Mouse (Mus musculus) spleen, adult 12 weeks (tissue): ENCODE data around the gene Mob1b.
"Not testable (repeated sequence)": the region's sequence is repeated elsewhere in the genome, so short reads cannot be mapped to it uniquely, and the experiment has no call there.

ENCODE experiments used
- DNase-seq: peaks from one replicate; pipeline ENCODE4 v3.0.0; 2022; ENCODE audit warnings: low spot score

Gene Mob1b

DNA sequence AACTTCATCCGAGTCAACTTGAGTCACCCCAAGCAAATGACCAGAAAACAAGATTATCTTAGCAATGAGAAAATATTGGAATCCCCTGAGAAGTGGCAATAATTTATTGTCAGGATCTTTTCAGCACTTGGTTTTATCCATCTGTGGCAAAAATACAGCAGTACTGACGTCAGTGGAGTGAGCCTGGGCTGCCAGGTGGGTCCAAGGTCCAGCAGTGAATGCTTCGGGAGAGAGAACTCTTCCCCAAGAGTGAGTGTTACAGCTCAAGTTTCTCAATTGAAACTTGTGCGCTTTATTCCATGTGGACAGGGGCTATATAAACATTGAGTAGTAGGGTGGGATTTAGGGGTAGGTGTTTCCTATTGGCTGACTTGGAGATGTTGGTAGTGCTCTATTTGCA lies 18.6 kb upstream of the Mob1b start:
- no peak for DNase-seq

DNA sequence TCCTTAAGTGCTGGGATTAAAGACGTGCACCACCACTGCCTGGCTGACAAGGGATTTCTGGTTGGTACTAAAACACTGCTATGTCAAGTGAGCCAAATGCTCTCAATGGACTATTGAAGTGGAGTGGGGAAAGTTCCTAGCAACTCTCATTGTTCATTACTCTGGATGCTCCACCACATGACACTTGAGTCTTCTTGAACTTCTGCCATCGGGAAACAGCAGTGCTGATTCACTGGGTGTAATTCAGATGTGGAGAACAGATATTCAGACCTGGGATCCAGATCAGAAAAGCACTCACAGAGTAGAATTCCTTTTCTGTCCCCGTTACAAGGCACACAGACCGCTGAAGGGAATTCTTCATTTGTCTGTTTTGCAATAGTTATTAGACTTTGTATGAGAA lies 17.1 kb upstream of the Mob1b start:
- DNase-seq: no peak

DNA sequence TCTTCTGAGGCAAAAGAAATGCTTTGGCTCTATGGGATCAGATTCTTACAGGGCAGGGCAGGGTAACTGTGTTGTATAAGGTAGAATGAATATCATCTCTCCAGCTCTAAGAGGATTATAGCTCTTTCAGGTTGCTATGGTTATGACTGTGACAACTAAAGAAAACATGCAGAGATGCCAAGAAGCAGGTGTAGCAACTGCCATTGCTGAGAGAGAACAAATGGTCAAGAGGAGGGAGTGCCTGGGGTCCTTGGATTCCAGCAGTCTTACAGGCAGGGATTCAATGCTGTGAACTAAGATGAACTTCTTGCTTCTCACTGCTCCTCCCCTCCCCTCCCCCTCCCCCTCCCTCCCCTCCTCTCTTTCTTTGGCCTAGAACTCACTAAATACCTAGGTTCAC lies 9.5 kb upstream of the Mob1b start:
- DNase-seq: no peak

DNA sequence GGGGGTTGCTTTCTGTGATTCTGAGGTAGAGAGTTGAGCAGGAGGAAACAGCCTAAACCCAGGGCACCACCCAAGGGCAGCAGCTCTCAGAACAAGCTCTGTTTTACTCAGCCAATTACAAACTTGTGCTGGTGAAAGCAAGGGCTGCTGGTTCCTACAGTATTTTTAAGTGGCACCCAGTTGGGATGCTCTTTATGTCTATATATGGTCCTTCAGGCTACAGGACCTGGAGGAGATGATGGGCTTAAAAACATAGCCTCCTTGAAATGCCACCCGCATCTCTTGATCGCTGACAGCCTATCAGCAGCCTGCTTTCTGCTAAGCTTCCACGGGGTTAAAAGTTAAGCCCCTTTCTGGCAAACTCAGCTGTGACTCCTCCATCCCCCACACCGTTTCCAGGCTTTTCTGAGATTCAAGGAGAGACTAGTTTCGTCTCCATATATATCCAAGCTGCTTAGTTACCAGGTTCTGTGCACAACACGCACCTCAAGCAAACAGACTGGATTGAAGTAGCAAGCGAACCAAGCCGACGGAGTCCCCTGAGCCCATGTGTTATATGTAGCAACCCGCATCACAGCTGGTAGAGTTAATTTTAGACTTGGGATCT lies 8.9 kb upstream of the Mob1b start:
- DNase-seq: no peak

DNA sequence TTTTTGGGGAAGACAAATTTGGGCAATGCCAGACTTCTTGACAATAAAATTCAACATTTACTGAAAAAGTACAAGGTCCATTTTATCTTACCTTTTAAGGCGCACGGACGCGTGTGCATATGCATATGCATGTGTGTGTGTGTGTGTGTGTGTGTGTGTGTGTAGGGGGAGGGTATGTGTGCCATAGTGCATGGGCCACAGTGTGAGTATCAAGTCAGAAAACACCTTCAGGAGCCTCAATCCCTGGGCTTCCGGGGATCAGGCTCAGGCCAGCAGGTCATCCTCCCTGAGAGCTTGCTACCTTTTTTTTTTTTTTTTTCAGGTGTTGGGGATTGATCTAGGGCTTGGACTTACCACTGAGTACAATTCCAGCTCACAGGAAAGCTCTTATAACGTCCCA lies 8.3 kb upstream of the Mob1b start:
- no peak for DNase-seq

DNA sequence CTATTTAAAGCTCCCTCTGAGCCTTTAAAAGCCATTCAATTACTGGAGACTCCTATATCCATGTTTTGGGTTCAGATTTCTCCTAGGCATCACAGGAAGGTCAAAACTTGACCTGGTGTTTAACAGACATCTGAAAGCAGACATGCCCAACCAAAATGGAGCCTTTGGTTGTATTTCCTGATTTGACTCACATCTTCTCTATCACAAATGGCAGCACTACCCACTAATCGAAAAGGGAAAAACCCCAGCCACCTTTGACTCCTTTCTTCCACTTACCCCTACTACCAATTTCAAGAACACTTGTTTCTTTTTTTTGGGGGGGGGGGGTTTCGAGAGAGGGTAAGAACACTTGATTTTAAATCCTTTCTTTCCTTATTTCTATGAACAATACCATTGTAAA lies 3.7 kb upstream of the Mob1b start:
- DNase-seq: no peak

DNA sequence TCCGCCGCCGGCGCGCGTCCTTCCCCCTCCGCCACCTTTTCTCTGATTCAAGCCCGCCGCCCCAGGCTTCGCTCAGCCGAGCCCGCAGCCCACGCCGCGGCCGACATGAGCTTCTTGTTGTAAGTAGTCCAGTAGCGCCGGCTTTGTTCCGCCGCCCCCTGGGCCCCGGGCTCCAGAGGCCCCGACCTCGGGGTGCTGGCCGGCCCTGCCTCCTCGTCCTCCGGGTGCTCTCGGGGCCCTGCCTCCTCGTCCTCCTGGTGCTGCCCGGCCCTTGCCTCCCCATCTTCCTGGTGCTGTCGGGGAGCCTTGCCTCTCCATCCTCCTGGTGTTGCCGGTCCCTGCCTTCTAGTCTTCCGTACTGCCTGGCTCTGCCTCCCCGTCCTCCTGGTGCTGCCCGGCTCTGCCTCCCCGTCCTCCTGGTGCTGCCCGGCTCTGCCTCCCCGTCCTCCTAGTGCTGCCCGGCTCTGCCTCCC lies 384 bp downstream of the Mob1b start:
- DNase-seq: no peak

DNA sequence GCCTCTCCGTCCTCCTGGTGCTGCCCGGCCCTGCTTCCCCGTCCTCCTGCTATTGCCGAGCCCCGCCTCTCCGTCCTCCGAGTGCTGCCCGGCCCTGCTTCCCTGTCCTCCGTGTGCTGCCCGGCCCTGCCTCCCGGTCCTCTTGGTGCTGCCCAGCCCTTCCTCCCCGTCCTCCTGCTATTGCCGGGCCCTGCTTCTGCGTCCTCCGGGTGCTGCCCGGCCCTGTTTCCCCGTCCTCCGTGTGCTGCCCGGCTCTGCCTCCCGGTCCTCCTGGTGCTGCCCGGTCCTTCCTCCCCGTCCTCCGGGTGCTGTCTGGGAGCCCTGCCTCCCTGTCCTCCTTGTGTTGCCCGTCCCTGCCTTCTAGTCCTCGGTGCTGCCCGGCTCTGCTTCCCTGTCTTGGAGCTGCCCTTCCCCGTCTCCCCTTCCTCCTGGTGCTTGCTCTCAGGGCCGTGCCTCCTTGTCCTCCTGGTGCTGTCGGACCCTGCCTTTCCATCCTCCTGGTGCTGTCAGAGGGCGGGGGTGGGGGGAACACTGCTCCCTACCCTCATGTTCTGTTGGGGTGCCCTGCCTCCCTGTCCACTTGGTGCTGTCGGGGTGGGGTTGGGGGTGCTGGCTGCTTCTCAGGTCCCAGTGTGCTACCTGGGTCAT lies 1.0 kb downstream of the Mob1b start:
- peak; percentile 40 for DNase-seq

DNA sequence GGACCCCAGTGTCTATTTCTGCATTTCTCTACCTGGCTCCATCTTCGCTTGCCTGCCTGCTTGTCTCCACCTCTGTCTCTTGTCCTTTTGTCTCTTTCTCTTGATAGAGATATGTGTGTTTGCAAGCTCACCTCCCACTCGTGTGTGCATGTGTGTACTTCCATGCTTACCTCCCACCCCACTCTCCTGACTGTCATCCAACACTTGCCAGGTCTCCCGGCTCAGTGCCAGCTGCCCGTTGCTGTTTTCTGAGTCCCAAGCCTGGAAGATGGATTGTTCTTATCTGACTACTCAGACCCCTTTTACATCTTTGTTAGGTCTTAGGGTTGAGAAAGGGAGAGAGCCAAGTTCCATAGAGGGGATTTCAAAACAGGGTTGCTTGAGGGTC lies 1.6 kb downstream of the Mob1b start:
- DNase-seq: no peak

DNA sequence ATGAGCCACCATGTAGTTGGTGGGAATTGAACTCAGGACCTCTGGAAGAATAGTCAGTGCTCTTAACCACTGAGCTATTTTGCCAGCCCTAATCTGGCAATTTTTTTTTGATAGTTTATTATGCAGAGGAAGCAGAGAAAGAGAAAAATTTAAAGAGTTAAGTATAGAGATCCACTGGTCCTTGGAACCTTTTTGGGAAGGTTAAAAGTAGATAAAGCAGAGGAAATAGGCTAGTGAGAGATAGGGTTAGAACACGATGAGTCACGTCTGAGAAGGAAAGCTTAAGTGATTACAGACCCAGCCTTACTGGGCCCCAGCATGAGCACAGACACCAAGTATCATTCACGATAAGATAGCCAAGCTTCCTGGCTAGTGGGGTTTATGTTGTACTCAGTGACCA lies 3.4 kb downstream of the Mob1b start:
- DNase-seq: no peak

DNA sequence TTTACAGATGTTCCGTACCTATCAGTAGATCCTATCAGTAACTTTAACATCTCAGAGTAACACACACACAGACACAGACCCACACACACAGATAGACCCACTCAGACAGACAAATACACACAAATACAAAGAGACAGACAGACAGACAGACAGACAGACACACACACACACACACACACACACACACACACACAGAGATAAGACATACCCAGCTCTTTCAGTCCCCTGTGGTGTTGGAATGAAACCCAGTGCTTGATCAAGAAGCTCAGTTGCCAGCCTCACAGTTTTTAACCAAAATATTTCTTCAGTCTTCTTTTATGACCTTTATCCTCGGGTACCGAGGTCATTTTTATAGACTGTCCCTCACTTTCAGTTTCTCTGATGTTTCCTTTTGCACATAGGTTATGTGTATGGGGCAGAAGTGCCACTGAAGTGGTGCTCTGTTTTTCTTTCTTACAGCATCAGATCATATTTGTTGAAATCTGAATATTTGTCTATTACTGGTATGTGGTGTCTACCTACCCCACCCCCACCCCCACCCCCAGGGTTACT lies 7.0 kb downstream of the Mob1b start:
- no peak for DNase-seq

DNA sequence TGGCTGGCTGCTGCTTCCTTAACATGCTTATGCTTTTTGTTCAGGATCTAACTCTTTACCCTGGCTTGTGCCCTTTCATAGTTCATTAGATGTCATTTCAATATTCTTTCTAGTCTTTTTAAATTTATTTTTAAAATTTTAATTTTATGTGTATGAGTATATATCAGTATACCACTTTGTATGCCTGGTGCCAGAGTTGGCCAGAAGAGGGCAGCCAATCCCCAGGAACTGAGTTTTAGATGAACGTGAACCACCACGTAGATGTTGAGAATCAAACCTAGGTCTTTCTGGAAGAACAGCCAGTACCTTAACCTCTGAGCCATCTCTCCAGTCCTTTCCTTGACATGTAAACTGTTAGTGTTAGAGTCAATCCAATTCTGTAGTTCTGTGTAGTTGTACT lies 14.1 kb downstream of the Mob1b start:
- peak; percentile 31 for DNase-seq

DNA sequence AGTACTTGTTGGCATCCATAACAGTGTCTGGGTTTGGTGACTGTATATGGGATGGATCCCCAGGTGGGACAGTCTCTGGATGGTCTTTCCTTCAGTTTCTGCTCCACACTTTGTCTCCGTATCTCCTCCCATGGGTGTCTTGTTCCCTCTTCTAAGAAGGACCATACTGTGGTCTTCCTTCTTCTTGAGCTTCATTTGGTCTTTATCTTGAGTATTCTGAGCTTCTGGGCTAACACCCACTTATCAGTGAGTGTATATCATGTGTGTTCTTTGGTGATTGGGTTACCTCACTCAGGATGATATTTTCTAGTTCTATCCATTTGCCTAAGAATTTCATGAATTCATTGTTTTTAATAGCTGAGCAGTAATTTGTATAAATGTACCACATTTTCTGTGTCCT lies 20.4 kb downstream of the Mob1b start:
- not testable (repeated sequence) for DNase-seq

DNA sequence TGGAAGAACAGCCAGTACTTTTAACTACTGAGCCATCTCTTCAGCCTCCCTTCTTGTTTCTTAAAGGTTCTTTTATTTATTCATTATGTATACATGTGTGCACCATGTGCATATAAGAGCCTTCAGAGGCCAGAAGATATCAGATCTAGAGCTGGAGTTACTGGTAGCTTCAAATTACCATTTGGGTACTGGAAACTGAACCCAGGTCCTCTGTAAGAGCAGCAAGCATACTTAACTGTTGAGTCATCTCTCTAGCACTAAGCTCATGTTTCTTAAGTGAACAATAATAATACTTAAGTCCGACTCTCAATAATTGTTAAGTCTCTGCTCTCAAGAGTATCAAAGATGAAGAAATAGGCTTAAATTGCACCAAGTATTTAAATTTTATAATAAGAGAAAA lies 27.1 kb downstream of the Mob1b start:
- DNase-seq: no peak

DNA sequence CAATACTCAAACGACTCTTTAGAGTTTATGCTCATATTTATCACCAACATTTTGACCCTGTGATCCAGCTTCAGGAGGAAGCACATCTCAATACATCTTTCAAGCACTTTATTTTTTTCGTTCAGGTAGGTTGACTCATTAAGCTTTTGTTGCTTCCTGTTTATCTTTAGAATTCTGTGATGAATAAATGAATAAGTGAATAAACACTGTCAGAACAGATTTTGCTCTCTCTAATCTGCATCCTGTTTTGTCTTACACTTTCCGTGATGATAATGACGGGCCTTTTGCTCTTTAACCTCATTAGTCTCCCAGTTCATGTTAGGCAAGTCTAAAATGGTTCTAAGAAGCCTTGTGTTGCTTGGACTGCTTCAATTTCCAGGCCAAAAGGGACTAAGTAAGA lies 32.5 kb downstream of the Mob1b start:
- DNase-seq: no peak

DNA sequence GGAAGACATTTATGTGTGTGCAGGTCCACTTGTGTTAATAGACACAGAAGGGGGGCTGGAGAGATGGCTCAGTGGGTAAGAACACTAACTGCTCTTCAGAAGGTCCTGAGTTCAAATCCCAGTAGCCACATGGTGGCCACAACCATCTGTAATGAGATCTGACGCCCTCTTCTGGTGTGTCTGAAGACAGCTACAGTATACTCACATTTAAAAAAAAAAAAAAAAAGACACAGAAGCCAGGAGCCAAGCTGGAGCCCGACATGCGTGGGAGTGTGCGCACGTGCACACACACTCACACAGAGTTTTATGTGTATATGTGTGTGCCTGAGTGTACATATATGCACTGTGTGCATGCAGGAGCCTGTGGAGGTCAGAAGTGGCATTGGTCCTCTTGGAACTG lies 42.0 kb downstream of the Mob1b start:
- no peak for DNase-seq

DNA sequence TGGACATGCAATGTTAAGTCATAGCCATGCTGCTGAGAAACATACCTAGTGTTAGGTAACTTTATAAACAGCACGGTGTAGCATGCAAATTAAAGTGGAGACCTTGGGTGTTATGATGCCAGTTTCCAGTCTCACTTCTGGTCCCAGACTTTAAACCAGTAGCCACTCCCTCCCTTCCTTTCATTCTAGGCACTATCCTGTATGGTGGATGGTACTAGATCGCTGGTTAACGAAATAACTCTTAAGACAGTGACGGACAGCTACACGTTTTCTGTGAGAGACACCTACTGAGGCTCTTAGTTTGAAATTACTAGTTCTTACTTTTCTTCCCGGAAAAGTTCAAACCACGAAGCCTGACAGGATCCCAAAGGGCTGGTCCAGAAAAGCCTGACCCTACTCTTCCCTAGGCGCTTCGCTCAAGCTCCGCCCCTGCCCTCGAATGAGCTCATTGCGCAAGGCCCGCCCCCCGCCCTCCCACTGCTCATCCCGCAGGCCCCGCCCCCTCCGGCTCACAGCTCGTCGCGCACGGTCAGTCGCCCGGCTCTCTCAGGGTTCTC lies 43.9 kb downstream of the Mob1b start:
- DNase-seq: no peak

DNA sequence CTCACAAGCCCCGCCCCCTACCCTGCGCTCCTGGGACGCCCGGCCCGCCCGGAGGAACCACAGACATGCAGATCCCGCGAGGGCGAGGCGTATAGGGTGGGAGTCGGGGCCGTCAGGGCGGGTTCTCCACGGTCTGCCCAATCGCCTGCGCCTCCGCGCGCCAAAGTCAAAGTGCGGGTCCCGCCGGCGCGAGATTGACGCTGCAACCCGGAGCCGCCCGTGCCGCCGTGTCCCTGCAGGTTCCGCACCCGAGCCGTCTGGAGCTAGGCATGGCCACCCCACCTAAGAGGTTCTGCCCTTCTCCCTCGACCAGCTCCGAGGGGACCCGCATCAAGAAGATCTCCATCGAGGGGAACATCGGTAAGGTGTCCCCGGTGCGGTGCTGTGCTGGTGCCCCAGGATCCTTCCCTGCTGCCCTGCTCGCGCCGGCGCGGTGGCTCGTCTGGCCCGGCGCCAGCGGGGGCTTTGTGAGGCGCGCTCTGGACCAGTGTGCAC lies 44.4 kb downstream of the Mob1b start, which contains the start of gene Dck:
TSS of gene Dck (plus strand) at position 10 of the 495 bp plus-strand sequence.
- DNase-seq: peak; percentile 97

DNA sequence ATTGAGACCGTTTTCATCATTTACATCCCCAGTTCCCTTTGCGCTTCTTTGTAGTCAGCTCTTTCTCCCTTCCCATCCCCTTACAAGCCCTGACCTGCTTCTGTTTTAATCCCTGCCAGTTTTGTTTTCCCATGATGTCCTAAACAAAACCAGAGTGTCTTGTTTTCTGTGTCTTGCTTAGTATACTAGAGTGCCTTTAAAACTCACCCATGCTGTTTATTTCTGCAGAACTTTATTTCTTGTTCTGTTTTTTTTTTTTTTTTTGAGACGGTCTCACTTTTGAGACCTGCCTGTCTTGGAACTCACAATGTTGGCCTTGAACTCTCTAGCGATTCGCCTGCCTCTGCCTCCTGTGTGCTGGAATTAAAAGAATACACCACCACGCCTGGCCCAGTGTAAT lies 44.9 kb downstream of the Mob1b start:
- DNase-seq: no peak

DNA sequence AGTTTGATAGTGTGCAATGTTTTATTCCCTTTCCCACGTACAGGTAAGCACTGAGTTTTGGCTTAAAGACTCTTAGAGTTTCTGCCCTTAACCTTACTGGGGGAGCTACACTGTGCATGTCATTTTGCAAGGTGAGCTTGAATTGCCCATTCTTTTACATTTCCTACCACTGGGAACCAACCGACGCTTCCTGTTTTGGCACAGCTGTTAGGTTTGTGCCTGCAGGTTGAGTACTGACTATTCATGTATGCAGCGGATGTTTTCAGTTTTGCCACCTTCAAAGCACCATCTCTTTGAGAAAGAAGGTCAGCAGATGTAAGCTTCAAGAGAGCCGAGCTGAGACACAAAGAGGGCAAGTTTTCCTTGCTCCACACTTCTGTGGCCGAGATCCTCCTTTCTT lies 45.5 kb downstream of the Mob1b start:
- DNase-seq: peak; percentile 13

DNA sequence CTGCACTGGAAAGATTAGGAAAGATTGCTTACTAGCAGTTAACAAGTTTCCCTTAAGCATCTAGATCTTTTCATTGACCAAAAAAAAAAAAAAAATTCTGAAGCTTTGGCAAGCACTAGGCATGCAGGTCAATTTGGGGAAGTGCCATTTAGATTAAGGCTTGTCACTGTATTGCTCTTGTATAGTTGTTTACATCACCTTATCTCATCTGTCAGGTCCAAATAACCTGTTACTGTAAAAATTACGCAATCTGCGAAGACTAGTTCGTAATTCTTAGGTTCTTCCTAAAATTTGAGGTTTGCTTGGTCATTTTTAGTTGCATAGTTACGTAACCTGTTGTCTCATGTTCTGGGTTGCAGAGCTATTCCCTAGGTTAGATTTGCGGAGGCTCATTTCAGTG lies 46.2 kb downstream of the Mob1b start:
- no peak for DNase-seq

DNA sequence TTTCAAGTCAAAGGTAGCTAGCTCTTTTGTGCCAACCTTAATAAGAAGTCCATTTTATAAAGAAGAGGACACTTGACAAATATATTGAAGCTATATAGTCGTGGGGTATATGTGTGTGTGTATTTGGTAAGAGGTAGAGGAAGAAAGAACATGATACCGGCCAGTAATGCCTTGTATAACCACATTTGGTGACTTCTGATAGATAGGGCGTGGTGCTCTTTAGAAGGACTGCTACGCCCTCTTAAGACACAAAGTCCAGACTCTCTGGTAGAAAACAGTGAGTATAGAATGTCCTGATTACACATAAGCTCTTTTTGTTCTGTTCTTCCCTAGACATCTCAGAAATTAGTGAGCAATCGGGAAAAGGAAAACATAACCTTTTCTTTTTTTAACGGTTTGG lies 47.5 kb downstream of the Mob1b start:
- DNase-seq: no peak

DNA sequence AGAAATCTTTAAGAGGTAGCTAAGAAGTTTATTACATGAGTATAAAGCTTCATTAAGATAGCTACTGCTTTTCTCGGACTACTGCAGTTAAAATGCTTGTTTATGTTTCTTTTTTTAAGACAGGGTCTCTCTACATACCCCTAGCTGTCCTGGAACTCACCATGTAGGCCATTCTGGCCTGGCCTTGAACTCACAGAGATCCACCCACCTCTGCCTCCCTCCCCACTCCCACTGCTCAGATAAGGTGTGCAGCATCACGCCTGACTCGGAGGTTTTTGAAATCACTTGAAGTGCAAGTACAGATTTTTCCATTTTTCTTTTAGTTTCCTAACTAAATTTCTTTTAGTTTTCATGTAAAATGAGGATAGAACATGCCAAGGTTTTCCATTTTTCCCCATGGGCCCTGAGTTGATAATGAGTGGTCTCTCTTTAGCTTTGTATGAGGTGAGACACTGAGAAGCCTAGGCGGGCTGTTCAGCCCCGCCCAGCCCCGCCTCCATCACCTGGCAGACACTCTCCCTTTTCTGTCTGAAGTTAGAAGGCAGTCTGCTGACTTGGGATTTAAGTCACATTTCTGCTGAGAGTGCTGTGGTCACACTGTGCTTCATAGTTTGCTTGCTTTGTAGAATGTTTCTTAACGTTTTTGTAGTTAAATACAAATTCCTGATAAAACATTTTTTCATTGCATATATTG lies 61.6 kb downstream of the Mob1b start:
- no peak for DNase-seq
